Mouse (Mus musculus): Measurements from ENCODE around the gene Cpeb1.
A peak's percentile ranks its signal among the peaks of the same experiment; 100 is the strongest.

Gene Cpeb1

GRCm38 (mm10) chr7:81371811-81372210, 83.5 kb downstream of the Cpeb1 start:
- peak; percentile 15 for DNase-seq (ENCODE audit: low spot score)

DNA sequence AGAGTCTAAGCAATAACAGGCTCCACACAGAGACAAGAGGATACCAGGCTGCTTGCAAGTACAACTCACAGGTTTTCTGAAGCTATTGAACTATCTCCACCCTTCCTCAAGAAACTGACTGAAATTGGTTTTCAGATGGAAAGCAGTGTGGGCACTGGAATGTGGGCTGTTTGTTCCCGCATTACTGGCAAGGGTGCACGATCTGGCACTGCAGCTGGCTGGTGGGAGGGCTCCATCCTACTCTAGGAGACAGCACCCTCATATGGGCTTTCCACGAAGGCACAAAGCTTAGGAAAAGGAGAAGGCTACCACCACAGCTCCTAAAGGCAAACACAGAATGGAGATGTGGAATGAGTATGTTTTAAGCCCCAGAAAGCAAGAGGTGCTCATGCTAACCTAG, 85.5 kb downstream of the Cpeb1 start:
- peak; percentile 84 for DNase-seq (ENCODE audit: low spot score)

- no peak for DNase-seq (ENCODE audit: low spot score)
These were observed 87.3 kb downstream of the Cpeb1 start for GRCm38 (mm10) chr7:81367946-81368345.

GRCm38 (mm10) chr7:81356975-81357374, 98.3 kb downstream of the Cpeb1 start:
- DNase-seq (ENCODE audit: low spot score), result no peak

DNA sequence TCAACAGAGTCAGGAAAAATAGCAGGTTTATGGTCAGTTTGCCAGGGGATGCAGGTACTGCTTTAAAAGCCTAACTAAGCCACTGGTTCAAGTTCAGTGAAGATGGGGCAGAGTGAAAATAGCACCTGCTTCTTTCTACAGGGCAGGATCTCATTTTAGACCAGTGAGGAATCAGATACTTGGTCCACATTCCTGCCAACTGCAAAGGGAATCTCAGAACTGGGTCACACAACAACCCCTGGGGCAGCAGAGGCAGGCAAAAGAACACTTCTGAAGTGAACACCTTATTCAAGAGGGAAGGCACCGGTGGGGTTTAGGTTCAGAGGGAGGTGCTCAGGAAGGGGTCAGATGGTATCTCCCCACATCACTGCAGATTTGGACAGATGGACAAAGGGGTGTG, 98.9 kb downstream of the Cpeb1 start:
- DNase-seq (ENCODE audit: low spot score), result no peak

GRCm38 (mm10) chr7:81355746-81356145, 99.5 kb downstream of the Cpeb1 start:
- no peak for DNase-seq (ENCODE audit: low spot score)

GRCm38 (mm10) chr7:81351826-81352225, 103.4 kb downstream of the Cpeb1 start:
- DNase-seq (ENCODE audit: low spot score), result no peak

- DNase-seq (ENCODE audit: low spot score), result no peak
These were observed 107.1 kb downstream of the Cpeb1 start for GRCm38 (mm10) chr7:81348206-81348605.

DNA sequence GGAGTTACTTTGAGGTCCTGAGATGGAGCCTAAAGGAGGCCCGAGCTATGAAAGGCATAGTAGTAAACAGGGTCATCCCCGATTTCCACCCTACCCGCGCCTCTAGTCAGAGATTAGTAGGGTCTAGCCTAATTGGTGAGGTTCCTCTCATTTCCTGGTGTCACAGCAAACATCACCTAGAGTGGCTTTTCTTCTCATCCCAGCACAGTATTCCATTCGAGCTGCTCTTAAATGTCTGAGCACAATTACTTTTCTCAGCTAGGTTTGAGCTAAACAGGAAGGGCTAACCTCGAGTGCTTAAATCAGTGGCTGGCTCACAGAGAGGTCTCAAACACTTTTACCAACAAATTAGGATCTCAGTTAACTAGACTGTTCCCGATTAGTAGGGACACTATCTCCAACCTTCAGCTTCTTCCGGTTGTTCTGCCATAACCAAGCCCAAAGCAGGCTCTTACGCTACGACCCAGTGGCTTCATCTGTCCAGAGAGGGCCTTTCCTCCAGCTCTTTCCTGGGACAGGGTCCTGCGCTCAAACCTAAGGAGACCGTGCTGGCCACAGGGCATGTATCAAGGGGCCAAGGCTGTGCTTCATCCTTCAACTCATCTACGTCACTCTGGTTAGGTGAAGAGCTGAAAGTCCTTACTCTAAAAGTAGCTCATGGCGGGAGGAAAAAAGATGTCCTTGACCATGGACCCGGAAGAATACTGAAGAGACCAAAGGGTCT, 109.7 kb downstream of the Cpeb1 start:
- DNase-seq (ENCODE audit: low spot score), result no peak

DNA sequence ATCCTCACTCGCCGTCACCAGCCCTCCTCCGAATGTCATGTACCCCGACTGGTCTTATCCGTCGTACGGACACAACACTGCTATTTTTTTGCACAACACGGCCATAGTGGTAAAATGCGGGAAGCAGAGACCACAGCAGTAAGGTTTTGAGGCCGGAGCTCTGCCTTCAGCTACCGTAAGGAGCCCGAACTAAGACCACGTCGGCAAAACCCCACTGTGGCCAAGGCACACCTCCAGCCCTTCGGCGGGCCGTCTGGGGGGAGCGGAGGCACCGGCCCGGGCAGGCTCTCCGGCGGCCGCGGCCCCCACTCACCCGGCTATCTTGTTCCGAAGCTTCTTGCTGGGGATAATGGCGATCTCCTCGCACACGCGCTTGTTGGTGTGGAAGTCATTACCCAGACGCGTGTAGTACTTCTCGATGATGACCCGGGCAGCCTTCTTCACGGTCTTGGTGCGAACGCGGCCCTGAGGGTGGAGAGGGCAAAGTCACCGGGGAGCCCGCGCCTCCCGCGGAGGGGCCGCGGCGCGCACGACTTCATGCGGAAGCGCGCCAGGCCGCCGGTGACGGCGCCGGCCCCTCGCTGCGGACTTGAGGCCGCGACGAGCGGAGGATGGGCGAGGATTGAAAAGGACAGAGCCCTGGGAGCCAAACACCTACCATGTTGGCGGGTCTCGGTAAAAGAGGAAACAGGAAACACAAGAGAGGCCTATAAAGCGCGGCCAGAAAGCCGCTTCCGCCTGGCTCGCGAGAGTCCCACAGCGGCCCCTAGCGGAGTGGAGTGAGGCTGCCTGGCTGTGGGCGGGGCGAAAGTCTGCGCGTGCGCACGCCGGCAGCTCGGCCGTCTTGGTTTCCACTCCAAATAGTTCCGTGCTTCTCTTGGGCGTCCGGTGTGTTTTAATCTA, 110.5 kb downstream of the Cpeb1 start, which contains the start of gene Rps17:
TSS of gene Rps17 (minus strand) at position 711 of the 903 bp plus-strand sequence.
- DNase-seq (ENCODE audit: low spot score), result peak; percentile 97

DNA sequence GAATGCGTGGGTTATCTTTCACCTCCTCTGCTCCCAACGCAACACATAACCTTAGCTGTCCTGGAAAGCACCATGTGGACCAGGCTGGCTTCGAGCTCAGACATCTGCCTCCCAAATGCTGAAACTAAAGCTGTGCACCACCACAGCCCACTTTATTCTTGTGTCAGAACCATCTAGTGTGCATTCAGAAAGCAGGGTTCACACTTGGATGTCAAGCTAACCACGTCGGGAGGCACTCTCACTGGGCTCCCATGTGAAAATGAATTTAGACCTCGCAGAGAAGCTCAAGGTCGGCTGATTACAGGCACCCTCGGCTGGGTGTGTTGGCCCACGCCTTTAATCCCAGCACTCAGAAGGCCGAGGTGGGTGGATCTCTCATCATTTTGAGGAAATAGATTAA, 111.4 kb downstream of the Cpeb1 start:
- DNase-seq (ENCODE audit: low spot score), result no peak

GRCm38 (mm10) chr7:81343316-81343715, 111.9 kb downstream of the Cpeb1 start:
- DNase-seq (ENCODE audit: low spot score), result no peak

DNA sequence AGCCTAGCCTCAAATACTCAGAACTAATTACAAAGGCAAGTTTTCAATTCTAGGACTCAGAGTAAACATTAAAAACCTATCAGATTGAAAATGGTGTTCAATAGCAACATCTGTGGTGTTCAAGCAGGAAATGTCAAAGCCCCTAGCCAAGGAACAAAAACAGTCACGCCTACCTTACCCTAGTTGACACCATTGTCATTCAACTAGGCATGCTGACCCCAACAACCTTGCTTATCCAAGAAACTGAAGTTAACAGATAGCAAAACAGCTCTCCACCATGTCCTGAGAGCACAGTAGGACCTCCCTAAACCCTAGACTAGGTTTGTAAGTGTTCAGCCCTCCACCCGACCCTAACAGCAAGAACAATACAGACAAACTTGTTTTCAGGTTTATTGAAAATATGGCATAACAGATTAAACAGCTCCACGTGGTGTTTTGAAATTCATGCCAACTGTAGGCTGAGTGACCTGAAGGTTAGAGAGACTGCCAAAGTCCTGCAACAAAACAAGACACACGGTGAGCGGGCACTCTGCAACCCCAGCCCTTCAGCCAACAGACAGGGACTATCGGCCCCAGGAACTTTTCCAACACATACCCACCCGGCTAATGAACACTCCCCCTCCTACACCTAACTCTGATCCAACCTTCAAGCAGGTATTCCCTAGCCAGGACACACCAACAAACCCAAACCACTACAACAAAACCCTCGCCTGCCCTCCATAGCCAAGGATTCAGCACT, 112.7 kb downstream of the Cpeb1 start:
- no peak for DNase-seq (ENCODE audit: low spot score)

DNA sequence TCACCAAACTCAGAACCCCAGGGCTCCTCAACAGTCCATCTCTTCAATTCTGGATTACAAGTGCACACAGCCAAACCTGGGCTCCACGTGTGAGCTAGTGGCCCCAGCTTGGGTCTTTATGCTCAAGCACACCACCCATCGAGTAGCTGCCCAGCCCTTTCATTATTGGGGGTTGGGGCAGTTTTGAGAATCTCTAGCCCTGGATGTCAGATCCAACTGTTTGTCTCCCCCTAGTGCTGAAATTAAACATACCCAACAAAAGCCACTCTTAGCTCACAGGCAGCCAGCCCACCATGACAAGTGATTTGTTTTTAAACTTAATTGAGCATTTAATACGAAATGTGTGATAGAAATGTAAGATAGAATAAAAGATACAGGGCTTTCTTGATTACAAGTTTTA, 113.7 kb downstream of the Cpeb1 start:
- no peak for DNase-seq (ENCODE audit: low spot score)

DNA sequence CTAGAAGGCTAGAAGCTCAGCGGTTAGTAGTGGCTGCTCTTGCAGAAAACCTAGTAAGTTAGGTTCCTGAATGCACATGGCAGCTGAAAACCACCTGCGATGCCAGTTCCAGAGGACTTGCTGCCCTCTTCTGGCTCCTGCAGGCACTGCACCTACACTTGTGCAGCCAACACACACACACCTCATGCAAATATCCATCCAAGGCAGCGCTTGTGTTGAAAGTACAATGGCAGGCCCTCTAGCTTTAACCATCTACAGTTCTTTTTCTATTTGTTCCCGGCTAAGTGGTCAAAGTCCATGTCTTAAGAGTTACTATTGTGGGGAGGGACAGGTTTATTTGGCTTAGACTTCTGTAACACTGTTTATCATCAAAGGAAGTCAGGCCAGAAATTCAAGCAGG, 115.5 kb downstream of the Cpeb1 start:
- DNase-seq (ENCODE audit: low spot score), result peak; percentile 49

DNA sequence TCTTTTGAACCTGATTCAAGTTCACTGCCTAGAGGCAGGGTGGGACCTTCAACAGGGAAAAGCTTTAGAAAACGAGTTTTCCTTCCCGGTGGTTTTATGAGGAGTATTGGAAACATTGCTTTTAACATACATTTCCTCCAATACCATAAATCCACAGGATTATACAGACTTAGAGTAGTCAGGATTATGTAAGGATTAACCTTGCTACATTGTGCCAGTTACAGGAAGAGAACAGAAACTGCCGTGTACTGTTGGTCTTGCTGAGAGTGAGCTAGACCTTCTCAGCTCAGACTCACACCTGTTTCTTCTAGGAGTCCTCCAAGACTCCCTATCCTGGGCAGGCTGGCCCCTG, 116.8 kb downstream of the Cpeb1 start:
- DNase-seq (ENCODE audit: low spot score), result no peak

DNA sequence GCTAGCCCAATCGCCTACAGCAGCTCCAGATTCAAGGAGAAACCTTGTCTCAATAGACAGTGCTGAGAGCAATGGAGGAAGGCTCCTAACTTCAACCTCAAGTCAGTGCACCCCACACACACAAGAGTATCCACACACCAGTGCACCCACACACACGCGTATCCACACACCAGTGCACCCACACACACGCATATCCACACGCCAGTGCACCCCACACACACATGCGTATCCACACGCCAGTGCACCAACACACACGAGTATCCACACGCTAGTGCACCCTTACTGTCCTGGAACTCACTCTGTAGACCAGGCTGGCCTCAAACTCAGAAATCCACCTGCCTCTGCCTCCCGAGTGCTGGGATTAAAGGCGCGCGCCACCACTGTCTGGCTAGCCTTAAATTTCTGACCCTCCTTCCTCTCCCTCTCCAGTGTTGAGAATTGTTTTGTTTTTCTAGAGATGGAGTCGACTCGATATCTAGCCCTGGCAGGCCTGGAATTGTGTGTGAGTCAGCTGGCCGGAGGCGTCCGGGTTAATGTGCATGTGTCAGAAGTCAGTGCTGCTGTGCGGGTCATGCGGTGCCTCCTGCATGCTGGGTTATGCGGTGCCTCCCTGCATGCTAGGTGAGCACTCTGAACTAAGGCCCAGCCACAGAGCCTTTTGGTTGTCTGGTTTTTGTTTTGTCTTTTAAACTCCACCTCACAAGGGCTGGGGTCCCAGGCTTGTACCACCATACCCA, 117.3 kb downstream of the Cpeb1 start:
- no peak for DNase-seq (ENCODE audit: low spot score)

DNA sequence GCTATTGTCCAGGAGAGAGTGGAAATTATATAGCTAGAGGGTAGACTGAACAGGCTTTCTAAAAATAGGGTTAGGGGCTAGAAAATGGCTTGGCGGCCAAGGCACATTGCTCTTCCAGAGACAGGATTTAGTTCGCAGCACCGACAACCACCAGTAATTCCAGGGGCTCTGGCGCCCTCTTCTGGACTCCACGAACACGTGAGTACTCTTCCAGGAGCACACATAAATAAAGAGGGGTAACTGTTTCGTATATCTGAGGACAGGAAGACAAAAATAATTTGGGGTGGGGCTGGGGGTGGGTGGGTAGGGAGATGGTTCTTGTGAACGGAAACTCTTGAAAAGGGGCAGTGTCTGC, 118.9 kb downstream of the Cpeb1 start:
- no peak for DNase-seq (ENCODE audit: low spot score)

DNA sequence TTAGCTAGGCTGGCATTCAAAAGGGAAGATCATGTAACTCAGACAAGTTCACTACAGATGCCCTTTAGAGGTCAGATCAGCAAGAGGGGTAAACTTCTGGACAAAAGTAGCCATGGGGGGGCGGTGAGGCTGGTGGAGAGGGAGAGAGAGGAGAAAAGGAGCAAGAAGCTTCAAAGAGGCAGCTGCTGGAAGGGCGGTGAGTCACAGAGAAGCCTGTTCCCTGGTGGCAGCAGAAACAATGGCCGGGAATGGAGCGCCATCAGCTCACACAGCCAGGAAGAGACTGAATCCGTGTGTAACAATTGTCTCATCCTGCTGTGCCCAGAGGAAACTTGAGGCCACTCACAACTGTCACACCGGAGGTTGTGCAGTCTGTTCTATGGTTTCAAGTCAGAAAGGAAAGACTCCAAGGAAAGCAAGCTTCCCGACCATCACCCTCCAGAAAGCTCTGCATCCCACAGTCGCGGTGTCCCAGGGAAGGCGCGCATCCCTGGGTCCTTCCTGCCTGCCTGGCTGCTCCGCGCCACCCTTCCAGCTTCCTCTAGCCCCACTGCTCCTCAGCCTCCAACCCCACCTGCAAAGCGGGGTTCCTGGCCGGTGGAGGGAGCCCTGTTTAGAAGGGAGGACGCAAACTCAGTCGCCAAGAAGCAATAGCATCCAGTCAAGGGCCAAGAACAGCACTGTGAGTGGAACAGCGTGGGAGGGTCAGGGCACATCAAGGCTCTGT, 119.4 kb downstream of the Cpeb1 start:
- DNase-seq (ENCODE audit: low spot score), result no peak

- DNase-seq (ENCODE audit: low spot score), result no peak
These were observed 123.4 kb downstream of the Cpeb1 start for GRCm38 (mm10) chr7:81331851-81332250.

DNA sequence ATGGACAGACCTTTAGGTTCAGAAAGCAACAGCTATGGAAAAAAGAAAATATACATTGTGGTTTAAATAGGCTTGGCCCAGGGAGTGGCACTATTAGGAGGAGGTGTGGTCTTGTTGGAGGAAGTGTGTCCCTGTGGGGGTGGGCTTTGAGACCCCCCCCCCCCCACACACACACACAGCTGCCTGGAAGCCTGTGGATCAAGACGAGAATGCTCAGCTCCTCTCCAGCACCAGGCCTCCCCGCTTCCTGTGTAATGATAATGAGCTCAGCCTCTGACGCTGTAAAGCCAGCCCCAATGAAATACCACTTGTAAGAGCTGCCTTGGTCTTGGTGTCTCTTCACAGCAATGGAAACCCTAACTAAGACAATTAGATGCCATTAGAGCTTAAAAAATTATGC, 124.5 kb downstream of the Cpeb1 start:
- no peak for DNase-seq (ENCODE audit: low spot score)

Measured in layer of hippocampus, adult 11-12 months (tissue).